Mouse (Mus musculus) lung, adult 2 months (tissue): ENCODE results near the gene Napb. TPM values are rescaled to one million over a fixed set of nuclear protein-coding genes. Genes with fewer than 3 reads are reported as not detected.

ENCODE experiments used
- DNase-seq: peaks from one replicate; pipeline ENCODE4 v3.0.0; 2022
- H3K4me1 ChIP-seq: fragments of 200-500 bp; 2 replicates; pipeline ENCODE4 v1.6.1; 2011; ENCODE audit warnings: low read length; ENCODE audit not compliant: control insufficient read depth, insufficient read depth
- H3K4me3 ChIP-seq: fragments of 200-500 bp; replicated peaks from 2 replicates; pipeline ENCODE3; 2011; ENCODE audit warnings: low read depth, mild to moderate bottlenecking, control low read depth, low read length; ENCODE audit errors: extremely low read depth
- CTCF ChIP-seq: fragments of 200-500 bp; IDR thresholded peaks from 2 replicates; pipeline ENCODE4 v1.5.1; 2011; ENCODE audit warnings: mild to moderate bottlenecking, low read length, control low read depth; ENCODE audit not compliant: insufficient read depth
- POLR2A ChIP-seq: fragments of 200-500 bp; IDR thresholded peaks from 2 replicates; pipeline ENCODE4 v1.6.1; 2011; ENCODE audit warnings: low read depth, mild to moderate bottlenecking, control low read depth, low read length, borderline replicate concordance; ENCODE audit errors: extremely low read depth
- WGBS: fragments of 180-500 bp; shearing (Covaris S2); methylation state at CpG from one replicate; pipeline ENCODE4 v1.1.7; 2018; 5-methylcytosine and 5-hydroxymethylcytosine counted together
- polyA plus RNA-seq: library from polyadenylated mRNA; depleted of rRNA; stranded (reverse); fragments of >200 nt; gene quantifications from 2 replicates; pipeline ENCODE4 v1.2.3, GENCODE M21; 2012

The Napb gene
- polyA plus RNA-seq, 1 experiment: 1.1 TPM

GRCm38 (mm10) chr2:148731614-148732326 lies 497 bp downstream of the Napb start:
- DNase-seq: peak; percentile 16
- WGBS: under 1% methylated on average over 35 of the region's 35 CpGs
- H3K4me1 ChIP-seq: 0 out of 2 replicates have a peak, but pooled peaks cover 3% of the 10 kb centered on the region
- TF ChIP-seq CTCF: no peak
- TF ChIP-seq POLR2A: no peak
- H3K4me3 ChIP-seq: peak overlapping the region; percentile 91

DNA sequence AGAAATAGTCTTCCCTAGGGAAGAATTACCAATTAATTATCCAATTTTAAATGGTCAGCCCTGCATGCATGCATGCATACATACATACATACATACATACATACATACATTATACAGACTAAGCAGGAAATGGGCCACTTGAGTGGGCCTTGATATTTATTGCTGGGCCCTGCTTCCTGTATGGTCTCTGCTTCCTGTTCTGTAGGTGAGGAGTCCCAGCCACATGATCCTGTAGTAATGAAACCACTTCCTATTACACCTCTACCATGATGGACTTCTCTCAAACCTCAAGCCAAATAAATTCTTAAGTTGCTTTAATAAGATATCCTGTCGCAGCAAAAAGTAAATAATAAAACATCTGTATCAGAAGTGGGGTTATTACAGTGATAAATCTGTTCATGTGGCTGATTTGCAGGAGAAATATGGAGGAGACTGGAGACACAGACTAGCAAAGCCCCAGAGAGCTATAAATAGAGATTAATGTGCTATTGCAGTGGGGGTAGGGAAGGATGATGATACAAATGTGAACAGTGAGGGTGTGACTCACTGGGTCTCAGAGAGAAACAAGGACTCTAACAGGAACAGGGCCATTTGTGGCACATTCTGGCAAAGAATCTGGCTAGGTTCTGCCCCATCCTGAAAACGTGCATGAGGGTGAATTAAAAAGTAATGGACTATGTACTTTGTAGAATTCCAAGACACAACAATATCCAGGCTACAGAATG lies 12.8 kb downstream of the Napb start:
- DNase-seq: no peak
- no peaks in the 10 kb centered on the region; the same call in 1 of the 2 replicates for H3K4me1 ChIP-seq
- H3K4me3 ChIP-seq: no peak overlapping the region
- TF ChIP-seq CTCF (no peak), POLR2A (no peak)
- WGBS: 47% methylated on average over 2 of the region's 2 CpGs

DNA sequence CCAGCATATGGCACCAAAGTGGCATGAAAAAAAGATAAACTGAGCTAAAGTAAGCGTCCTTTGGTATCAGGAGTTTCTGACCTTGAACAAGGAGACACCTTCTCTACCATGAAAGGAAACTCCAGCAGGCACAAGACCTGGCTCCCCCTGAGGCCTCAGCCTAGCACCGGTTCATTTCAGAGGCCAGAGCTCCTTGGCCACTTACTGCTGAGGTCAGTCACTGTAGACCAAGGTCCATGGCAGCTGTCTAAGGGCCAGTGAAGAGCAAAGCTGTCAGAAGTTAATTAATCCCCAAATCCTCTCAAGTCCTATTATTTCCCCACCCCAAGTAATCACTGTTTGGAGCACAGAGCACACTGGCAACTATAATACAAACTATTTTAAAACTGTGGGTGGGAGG lies 15.2 kb downstream of the Napb start:
- no peaks in the 10 kb centered on the region; the same call in 1 of the 2 replicates for H3K4me1 ChIP-seq
- TF ChIP-seq CTCF (no peak), POLR2A (no peak)
- 77% methylated on average over 2 of the region's 2 CpGs for WGBS
- no peak overlapping the region for H3K4me3 ChIP-seq
- no peak for DNase-seq

DNA sequence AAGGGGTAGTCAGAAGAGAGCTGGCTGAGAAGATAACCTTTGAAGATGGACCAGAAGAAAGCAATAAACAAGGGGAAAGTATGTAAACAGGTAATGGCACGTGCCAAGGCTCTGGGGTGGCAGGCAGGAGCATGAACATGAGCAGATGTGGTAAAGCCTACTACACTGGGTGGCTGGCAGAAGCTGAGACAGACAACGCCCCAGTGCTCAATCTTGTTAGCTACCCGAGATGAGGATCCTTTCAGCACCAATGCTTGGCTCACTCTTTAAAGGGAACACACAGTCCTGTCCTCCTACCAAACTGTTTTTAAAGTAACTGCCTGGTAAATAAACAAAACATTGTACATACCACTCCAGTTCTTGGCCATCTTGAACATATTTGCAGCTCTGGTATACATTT lies 19.9 kb downstream of the Napb start:
- WGBS: 68% methylated on average over 3 of the region's 3 CpGs
- Histone ChIP-seq H3K4me1 (no peaks in the 10 kb centered on the region; the same call in 1 of the 2 replicates), H3K4me3 (no peak overlapping the region)
- DNase-seq: no peak
- TF ChIP-seq POLR2A (no peak), CTCF (no peak)

DNA sequence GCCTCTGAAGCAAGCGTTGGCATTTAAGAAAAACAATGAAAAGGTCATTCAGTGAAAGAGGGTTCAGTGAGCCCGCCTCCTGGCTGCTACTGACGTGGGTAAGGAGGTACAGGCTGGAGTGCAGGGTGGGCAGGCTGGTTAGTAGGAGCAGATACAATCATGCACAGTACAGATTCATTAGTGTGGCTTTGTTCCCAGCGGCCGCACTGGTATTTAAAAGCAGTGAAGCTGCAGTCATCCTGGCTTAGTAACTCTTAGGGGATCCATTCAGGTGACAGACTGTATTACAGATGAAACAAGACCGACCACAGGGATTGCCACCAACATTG lies 25.1 kb downstream of the Napb start:
- TF ChIP-seq CTCF (no peak), POLR2A (no peak)
- H3K4me1 ChIP-seq: no peaks in the 10 kb centered on the region
- WGBS: 88% methylated on average over 6 of the region's 6 CpGs
- H3K4me3 ChIP-seq: no peak overlapping the region
- no peak for DNase-seq

- WGBS: 84% methylated on average over 15 of the region's 15 CpGs
- TF ChIP-seq CTCF (0 out of 2 replicates have a peak, but pooled peaks have one; percentile 2), POLR2A (no peak)
- Histone ChIP-seq H3K4me3 (no peak overlapping the region), H3K4me1 (no peaks in the 10 kb centered on the region)
- no peak for DNase-seq
Measured at GRCm38 (mm10) chr2:148706409-148707201, 25.7 kb downstream of the Napb start.

- DNase-seq: no peak
- TF ChIP-seq POLR2A (no peak), CTCF (no peak)
- Histone ChIP-seq H3K4me1 (no peaks in the 10 kb centered on the region), H3K4me3 (no peak overlapping the region)
- WGBS: 76% methylated on average over 5 of the region's 5 CpGs
Measured at GRCm38 (mm10) chr2:148698571-148698970, 33.7 kb downstream of the Napb start.

GRCm38 (mm10) chr2:148690781-148691180 lies 41.5 kb downstream of the Napb start:
- Histone ChIP-seq H3K4me1 (no peaks in the 10 kb centered on the region; the same call in none of the 2 replicates), H3K4me3 (no peak overlapping the region)
- TF ChIP-seq POLR2A (no peak), CTCF (no peak)
- no peak for DNase-seq
- WGBS: 91% methylated on average over 5 of the region's 5 CpGs

DNA sequence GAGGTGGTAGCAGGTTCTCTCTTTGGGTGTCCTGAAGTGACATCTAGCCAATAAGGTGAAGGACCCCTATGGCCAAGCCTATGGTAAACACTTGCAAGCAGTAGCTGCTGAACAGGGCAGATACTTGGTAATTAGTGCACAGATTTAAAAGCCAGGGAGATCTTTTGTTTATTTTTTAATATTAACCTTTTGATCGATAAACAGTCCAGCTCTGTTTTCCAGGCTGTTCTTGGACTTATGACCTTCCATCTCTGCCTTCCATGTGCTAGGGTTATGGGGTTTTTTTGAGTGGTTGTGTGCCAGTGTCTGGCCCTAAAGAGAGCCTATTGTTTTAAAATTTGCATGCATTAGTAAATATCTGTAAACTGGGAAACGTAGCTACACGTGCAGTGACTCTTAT lies 42.0 kb downstream of the Napb start:
- 89% methylated on average over 3 of the region's 3 CpGs for WGBS
- DNase-seq: no peak
- TF ChIP-seq CTCF: no peak
- TF ChIP-seq POLR2A: no peak

More for the DNA sequence above, 42.0 kb downstream of the Napb start:
- no peaks in the 10 kb centered on the region; the same call in none of the 2 replicates for H3K4me1 ChIP-seq
- H3K4me3 ChIP-seq: no peak overlapping the region
